Mouse (Mus musculus) olfactory bulb, adult 2 months (tissue): Measurements from ENCODE around the gene Olfr140.

ENCODE experiments used
- CTCF ChIP-seq: fragments of 200-500 bp; IDR thresholded peaks from 2 replicates; pipeline ENCODE4 v1.5.1; 2012; ENCODE audit warnings: low read depth, mild to moderate bottlenecking, low read length, moderate library complexity; ENCODE audit not compliant: insufficient read depth
- POLR2A ChIP-seq: fragments of 200-500 bp; IDR thresholded peaks from 2 replicates; pipeline ENCODE4 v1.6.1; 2012; ENCODE audit warnings: mild to moderate bottlenecking, low read depth, low read length, moderate library complexity; ENCODE audit not compliant: insufficient read depth

- TF ChIP-seq POLR2A (no peak), CTCF (no peak)
Observed at GRCm38 (mm10) chr2:90070065-90070464, 6.7 kb upstream of the Olfr140 start.
